Mouse (Mus musculus) midbrain, embryonic 14.5 days (tissue): ENCODE results near the gene Ust. TPM values are rescaled to one million over a fixed set of nuclear protein-coding genes. Genes with fewer than 3 reads are reported as not detected.

Experiments
- ATAC-seq: fragments of 200-750 bp; cut with Nextera tagmentation; 2 replicates; pipeline ENCODE4 v1.8.0; 2017; ENCODE audit warnings: moderate number of reproducible peaks, moderate library complexity; ENCODE audit not compliant: low FRiP score, low TSS enrichment
- DNase-seq: peaks from one replicate; pipeline ENCODE4 v3.0.0-alpha.2; 2015
- H3K27ac ChIP-seq: fragments of 300-500 bp; sonication (generic); replicated peaks from 2 replicates; pipeline ENCODE4 v1.5.1; 2014; ENCODE audit warnings: mild to moderate bottlenecking, low read depth, low read length, moderate library complexity
- H3K27me3 ChIP-seq: fragments of 300-500 bp; sonication (generic); 2 replicates; pipeline ENCODE4 v1.6.1; 2014; ENCODE audit warnings: low read length, control low read depth, mixed read lengths; ENCODE audit not compliant: control insufficient read depth, insufficient read depth
- H3K36me3 ChIP-seq: fragments of 300-500 bp; sonication (generic); 2 replicates; pipeline ENCODE4 v1.6.1; 2014; ENCODE audit warnings: low read length, control low read depth; ENCODE audit not compliant: control insufficient read depth, insufficient read depth
- H3K4me1 ChIP-seq: fragments of 300-500 bp; sonication (generic); 2 replicates; pipeline ENCODE4 v1.6.1; 2014; ENCODE audit warnings: mild to moderate bottlenecking, antibody characterized with exemption, low read length, control low read depth; ENCODE audit not compliant: control insufficient read depth, insufficient read depth
- H3K4me2 ChIP-seq: fragments of 300-500 bp; sonication (generic); 2 replicates; pipeline ENCODE4 v1.6.1; 2014; ENCODE audit warnings: mild to moderate bottlenecking, low read length, moderate library complexity
- H3K4me3 ChIP-seq: fragments of 300-500 bp; sonication (generic); replicated peaks from 2 replicates; pipeline ENCODE4 v1.5.1; 2014; ENCODE audit warnings: low read depth, low read length
- H3K9ac ChIP-seq: fragments of 300-500 bp; sonication (generic); replicated peaks from 2 replicates; pipeline ENCODE4 v1.6.1; 2014; ENCODE audit warnings: mild to moderate bottlenecking, low read length, moderate library complexity
- H3K9me3 ChIP-seq: fragments of 300-500 bp; sonication (generic); 2 replicates; pipeline ENCODE4 v1.6.1; 2016; ENCODE audit warnings: low read length, control low read depth, mixed read lengths; ENCODE audit not compliant: control insufficient read depth
- WGBS: fragments of 180-500 bp; shearing (Covaris S2); extraction: QIAGEN DNeasy Blood & Tissue Kit; methylation state at CpG from one replicate; pipeline ENCODE4 v1.1.7; 2014; 5-methylcytosine and 5-hydroxymethylcytosine counted together
- polyA plus RNA-seq: library from polyadenylated mRNA; unstranded; fragments of >200 nt; fragmentation: Nextera tagmentation; extraction: Ambion mirVana; gene quantifications from 2 replicates; pipeline ENCODE4 v1.2.1, GENCODE M21; 2014

Gene Ust
- polyA plus RNA-seq, 1 experiment from 2014 or later = 3.4 TPM

DNA sequence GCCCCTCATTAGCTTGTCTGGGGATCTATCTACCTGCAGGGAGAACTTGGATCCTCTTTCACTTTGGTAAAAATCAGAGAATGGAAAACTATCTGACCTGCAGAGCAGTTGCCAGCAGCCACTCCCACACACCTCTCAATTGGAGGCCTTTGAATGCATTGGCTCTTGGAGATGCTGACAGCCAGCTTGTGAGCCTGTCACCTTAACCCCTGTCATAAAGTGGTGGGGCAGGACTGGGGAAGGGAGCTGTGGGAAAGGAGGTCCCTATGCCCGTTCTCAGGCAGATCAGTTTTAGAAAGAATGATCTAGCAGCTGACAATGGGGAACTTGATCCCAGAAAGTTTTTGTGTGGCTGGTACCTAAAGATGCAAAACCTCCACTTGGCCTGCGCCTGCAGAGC is 31.2 kb downstream of the Ust start:
- no peaks in the 10 kb centered on the region for H3K4me1 ChIP-seq
- H3K27me3 ChIP-seq = no peaks in the 10 kb centered on the region
- ATAC-seq (no peak), DNase-seq (no peak)
- H3K9me3 ChIP-seq = no peaks in the 10 kb centered on the region
- no peak overlapping the region for H3K9ac ChIP-seq
- H3K36me3 ChIP-seq = no peaks in the 10 kb centered on the region
- H3K4me2 ChIP-seq = no peak overlapping the region
- no peak overlapping the region for H3K27ac ChIP-seq
- WGBS = 76% methylated on average over 2 of the region's 2 CpGs
- H3K4me3 ChIP-seq = no peak overlapping the region

DNA sequence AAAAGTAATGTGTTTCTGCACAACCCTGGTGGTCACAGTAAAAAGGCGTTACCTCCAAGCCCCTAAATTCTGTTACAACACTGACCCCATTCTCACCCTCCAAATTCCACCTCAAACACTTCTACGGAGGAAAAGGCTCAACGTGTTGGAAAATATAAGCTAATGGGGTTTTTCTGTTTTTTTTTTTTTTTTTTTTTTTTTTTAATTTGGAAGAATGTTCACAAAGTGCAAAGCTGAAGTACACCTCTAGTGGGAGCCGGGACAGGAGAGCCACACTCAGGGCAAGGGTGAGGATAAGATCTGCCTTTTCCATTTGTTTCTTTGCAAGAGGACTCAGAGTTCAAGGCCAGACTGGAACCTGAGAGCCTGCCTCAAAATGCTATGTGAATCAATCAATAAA is 34.1 kb downstream of the Ust start:
- no peak for ATAC-seq
- Histone ChIP-seq H3K27ac (no peak overlapping the region), H3K36me3 (no peaks in the 10 kb centered on the region), H3K4me3 (no peak overlapping the region), H3K4me1 (no peaks in the 10 kb centered on the region), H3K9ac (no peak overlapping the region), H3K9me3 (no peaks in the 10 kb centered on the region), H3K27me3 (no peaks in the 10 kb centered on the region), H3K4me2 (no peak overlapping the region)
- DNase-seq = no peak
- 93% methylated on average over 4 of the region's 4 CpGs for WGBS

DNA sequence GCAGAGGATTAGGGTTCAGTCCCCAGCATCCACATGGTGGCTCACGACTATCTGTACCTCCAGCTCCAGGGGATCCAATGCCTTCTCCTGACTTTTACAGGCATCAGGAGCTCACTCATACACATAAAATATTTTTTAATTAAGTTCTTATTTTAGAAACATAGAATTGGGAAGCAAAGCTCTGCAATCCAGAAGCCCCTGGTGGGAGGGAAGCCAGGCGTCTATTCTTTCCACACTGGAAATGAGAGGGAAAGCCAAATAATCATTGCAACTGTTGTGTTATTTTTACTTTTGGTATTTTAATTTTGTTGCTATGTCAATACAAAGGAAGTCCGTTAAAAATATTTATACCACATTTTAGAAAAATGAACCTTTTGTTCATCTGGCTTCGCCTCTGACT is 35.8 kb downstream of the Ust start:
- WGBS = 98% methylated on average over 4 of the region's 4 CpGs
- Histone ChIP-seq H3K4me2 (no peak overlapping the region), H3K4me1 (no peaks in the 10 kb centered on the region), H3K9ac (no peak overlapping the region), H3K27me3 (no peaks in the 10 kb centered on the region), H3K36me3 (no peaks in the 10 kb centered on the region), H3K9me3 (no peaks in the 10 kb centered on the region), H3K27ac (no peak overlapping the region), H3K4me3 (no peak overlapping the region)
- ATAC-seq (no peak), DNase-seq (no peak)

DNA sequence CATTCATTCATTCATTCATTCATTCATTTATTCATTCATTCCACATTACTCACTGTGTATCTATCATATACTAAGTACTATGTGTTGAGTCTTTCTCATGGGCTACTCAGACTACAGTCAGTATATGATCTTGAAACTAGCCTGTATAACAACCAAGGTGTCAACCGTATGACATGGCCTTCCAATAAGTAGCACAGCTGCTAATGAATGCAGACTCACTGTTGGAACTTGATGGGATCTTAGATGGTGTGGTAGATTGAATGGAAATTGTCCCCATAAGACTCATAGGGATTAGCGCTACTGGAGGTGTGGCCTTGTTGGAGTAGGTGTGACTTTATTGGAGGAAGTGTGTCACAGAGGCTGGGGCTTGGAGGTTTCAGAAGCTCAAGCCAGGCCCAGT is 38.8 kb downstream of the Ust start:
- no peaks in the 10 kb centered on the region for H3K4me1 ChIP-seq
- DNase-seq = no peak
- no peaks in the 10 kb centered on the region for H3K9me3 ChIP-seq
- no peak overlapping the region for H3K4me3 ChIP-seq
- no peak overlapping the region for H3K9ac ChIP-seq
- no peak overlapping the region for H3K27ac ChIP-seq
- no peak for ATAC-seq
- H3K27me3 ChIP-seq = no peaks in the 10 kb centered on the region
- 95% methylated on average over 2 of the region's 2 CpGs for WGBS
- no peaks in the 10 kb centered on the region for H3K36me3 ChIP-seq
- H3K4me2 ChIP-seq = no peak overlapping the region

DNA sequence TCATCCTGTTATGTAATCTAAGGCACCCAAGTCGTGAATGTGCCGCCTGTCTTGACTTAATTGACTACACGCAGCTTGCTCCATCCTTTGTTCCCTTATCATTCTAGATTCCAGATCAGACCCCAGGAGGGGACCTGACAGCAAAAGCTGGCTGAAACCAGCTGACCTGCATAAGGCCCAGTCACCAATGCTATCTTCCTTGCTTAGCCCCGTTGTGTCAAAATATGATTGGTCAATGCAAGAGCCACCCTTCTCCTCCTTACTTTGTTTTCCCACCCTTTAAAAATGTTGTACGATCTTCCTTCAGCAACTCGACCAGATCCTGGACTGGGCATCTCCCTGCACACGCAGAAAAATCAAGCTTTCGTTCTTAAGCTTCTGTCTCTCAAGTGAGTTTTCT is 40.7 kb downstream of the Ust start:
- Histone ChIP-seq H3K36me3 (no peaks in the 10 kb centered on the region), H3K27me3 (no peaks in the 10 kb centered on the region), H3K9me3 (no peaks in the 10 kb centered on the region), H3K4me1 (no peaks in the 10 kb centered on the region), H3K9ac (no peak overlapping the region), H3K27ac (no peak overlapping the region), H3K4me2 (no peak overlapping the region), H3K4me3 (no peak overlapping the region)
- WGBS = 92% methylated on average over 8 of the region's 8 CpGs
- ATAC-seq = no peak
- no peak for DNase-seq

DNA sequence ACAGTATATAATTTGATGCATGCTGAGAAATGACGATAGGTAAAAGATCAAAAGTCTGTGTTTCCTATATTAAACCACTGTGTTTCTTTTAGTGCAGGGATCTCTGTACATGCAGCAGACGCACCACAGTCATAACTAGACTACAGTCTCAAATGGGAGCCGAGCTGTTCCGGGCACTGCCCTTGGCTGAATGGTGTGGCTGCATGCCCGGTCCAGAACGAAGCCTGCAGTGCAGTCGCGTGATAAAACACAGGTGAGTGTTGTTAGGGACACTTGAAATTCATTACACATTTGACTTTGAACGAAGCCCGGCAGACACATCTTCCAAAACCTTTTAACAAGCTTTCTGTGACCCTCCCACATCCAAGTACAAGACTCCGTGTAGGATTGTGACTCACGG is 46.6 kb downstream of the Ust start:
- Histone ChIP-seq H3K4me2 (no peak overlapping the region), H3K27me3 (no peaks in the 10 kb centered on the region), H3K27ac (no peak overlapping the region), H3K4me3 (no peak overlapping the region), H3K9me3 (no peaks in the 10 kb centered on the region), H3K36me3 (no peaks in the 10 kb centered on the region), H3K9ac (no peak overlapping the region), H3K4me1 (no peaks in the 10 kb centered on the region)
- ATAC-seq (no peak), DNase-seq (no peak)
- WGBS = 92% methylated on average over 12 of the region's 12 CpGs

DNA sequence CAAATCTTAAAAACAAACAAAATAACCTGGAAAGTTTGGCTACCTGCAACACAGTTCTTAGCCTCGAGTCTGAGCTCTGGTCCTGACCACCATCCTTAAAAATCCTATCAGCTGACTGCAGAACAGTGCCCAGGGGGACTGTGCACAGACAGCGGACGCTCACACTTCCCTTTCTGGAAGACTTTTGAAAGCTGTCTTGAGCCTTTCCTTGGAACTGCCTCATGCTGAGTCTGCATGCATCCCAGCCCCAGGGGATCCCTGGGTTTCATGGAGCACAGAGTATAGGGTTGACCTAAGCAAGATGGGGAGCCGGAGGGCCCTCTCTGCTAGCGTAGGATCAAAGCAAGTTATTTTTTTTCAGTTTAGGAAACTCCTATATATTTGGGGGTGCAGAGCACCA is 47.6 kb downstream of the Ust start:
- no peak overlapping the region for H3K9ac ChIP-seq
- no peaks in the 10 kb centered on the region for H3K9me3 ChIP-seq
- H3K27me3 ChIP-seq = no peaks in the 10 kb centered on the region
- no peak overlapping the region for H3K4me2 ChIP-seq
- no peak overlapping the region for H3K27ac ChIP-seq
- no peak for ATAC-seq
- H3K4me3 ChIP-seq = no peak overlapping the region
- no peaks in the 10 kb centered on the region for H3K4me1 ChIP-seq
- no peaks in the 10 kb centered on the region for H3K36me3 ChIP-seq
- peak; percentile 11 for DNase-seq
- 54% methylated on average over 5 of the region's 5 CpGs for WGBS

DNA sequence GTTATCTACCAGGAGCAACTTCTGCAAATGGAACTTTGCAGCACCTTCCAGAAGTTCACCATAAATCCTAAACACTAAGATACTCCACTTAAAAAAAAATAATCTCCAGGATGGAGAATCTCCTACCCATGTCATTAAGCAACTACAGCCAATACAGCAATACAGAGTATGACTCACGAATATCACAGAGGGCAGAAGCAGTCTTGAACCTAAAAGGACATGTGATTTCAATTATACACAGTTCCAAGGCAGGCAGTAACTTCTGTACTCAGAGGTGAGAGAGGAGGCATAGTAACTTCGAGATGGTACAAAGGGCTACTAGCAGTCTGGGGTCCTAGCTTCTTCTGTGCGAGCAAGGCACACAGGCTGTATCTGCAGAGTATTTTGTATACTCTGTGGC is 49.1 kb downstream of the Ust start:
- no peaks in the 10 kb centered on the region for H3K4me1 ChIP-seq
- no peak overlapping the region for H3K4me3 ChIP-seq
- no peak overlapping the region for H3K9ac ChIP-seq
- H3K4me2 ChIP-seq = no peak overlapping the region
- H3K36me3 ChIP-seq = no peaks in the 10 kb centered on the region
- H3K27ac ChIP-seq = no peak overlapping the region
- H3K9me3 ChIP-seq = no peaks in the 10 kb centered on the region
- WGBS = 90% methylated on average over 3 of the region's 3 CpGs
- ATAC-seq (no peak), DNase-seq (no peak)
- H3K27me3 ChIP-seq = no peaks in the 10 kb centered on the region

DNA sequence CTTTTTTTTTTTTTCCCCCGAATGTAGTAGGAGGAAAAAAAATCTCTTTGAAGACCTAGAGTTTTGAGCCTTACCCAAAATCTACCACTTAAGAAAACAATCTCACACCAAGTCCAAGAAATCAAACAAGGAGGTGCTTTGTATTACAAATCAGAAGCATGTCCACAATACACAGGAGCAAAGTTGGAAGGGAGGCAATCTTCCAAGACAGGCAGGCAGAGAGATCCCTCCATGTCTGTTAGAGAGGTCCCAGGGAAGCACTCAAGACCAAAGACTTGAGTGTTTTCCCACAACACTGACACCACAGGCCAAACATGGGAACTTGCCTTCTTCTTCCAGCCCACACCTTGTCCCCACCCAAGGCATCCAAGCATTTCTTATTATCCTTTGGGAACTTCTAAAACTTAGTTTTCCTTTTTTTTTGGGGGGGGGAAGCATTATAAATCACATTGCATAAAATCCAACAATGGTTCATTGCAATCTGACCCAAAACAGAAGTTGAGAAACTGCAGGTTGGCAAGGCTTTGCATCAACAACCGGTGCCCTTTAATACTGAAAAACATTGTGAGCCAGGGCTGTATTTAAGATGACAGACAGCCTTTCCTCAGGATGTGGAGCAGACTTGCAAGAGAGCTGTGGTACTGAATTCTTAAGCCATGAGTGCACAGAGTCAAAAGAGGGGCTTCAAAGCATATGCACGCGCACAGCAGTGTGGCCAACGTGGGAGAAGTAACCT is 49.8 kb downstream of the Ust start:
- H3K9ac ChIP-seq = no peak overlapping the region
- H3K27me3 ChIP-seq = no peaks in the 10 kb centered on the region
- H3K4me2 ChIP-seq = no peak overlapping the region
- no peak overlapping the region for H3K4me3 ChIP-seq
- H3K36me3 ChIP-seq = no peaks in the 10 kb centered on the region
- DNase-seq (no peak), ATAC-seq (no peak)
- WGBS = 89% methylated on average over 5 of the region's 5 CpGs
- no peaks in the 10 kb centered on the region for H3K4me1 ChIP-seq
- H3K27ac ChIP-seq = no peak overlapping the region
- H3K9me3 ChIP-seq = no peaks in the 10 kb centered on the region
